Mouse (Mus musculus) left cerebral cortex, postnatal 36 days (tissue): ENCODE measurements around the gene Ppfibp1. TPM values are rescaled to one million over a fixed set of nuclear protein-coding genes. Genes with fewer than 3 reads are reported as not detected.
A peak's percentile ranks its signal among the peaks of the same experiment; 100 is the strongest.

Experiments used
- DNase-seq, 2 experiments: peaks; one replicate each; pipeline ENCODE4 v3.0.0; 2021 to 2022; ENCODE audit warnings: low spot score in 2 of 2, mixed read lengths in 1 of 2
- intact Hi-C: fragments of 180-260 bp; cut with DNase I; formaldehyde crosslinking; loops from one replicate; pipeline ENCODE4 v1.15.1; 2025
- total RNA-seq, 2 experiments: library from RNA; stranded (reverse); gene quantifications; 2 replicates each; pipeline ENCODE4 v1.2.3; 2021

Ppfibp1 gene
- total RNA-seq, 2 experiments from 2014 or later, result 47.8 to 63.8 TPM

DNA sequence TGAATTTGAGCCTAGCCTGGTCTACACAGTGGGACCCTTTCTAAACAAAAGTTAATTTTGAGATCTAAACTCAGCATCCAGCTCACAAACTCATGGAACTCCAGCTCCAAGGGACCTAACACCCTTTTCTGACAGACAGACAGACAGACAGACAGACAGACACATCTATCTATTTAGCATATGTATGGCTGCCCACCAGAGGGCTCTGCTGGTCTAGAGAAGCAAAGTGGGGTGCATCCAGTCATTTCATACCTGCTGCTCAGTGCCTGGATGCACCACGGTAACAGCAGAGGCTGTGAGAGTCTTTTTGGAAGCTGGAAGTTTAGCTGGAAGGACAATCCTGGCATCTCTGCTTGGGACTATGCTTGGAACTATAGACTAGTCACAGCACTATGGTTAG, 125.3 kb downstream of the Ppfibp1 start:
- no peak for DNase-seq
- intact Hi-C loops, result no loop called here

DNA sequence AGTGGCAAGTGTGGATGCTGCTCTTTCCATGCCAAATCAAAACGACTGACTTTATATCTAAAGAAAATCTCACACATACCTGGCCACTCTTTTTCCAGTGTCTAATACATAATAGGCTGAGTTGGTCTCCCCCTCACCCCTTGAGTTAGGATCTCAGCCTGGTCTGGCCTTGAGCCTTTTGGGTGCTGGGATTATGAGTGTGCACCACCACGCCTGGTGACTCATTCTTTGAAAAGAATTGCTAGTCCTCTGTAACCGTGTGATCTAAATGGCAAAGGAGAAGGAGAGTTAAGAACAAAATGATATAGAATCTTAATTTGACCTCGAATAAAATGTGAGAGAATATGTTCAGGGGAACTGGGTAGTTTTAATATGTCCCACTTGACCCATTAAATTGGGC, 129.6 kb downstream of the Ppfibp1 start:
- DNase-seq, result no peak
- intact Hi-C loops, result no loop called here

DNA sequence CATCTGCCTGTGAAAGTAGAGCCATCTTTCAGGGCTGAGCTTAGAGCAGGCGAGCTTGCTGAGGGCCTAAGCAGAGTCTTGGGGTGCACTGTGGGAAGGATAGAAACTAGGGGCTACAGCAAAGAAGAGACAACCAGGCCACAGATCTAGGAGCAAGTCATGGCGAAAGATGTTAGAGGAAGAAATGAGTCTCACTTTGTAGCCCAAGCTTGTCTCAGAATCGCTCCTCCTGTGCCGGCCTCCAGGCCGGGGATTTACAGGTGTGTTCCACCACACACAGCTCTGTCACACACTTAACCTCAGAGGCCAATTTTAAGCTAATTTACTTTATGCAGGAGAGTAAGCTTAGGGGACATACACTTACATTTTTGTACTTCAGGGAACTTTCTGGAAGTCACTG, 130.1 kb downstream of the Ppfibp1 start:
- intact Hi-C loops, result no loop called here

DNA sequence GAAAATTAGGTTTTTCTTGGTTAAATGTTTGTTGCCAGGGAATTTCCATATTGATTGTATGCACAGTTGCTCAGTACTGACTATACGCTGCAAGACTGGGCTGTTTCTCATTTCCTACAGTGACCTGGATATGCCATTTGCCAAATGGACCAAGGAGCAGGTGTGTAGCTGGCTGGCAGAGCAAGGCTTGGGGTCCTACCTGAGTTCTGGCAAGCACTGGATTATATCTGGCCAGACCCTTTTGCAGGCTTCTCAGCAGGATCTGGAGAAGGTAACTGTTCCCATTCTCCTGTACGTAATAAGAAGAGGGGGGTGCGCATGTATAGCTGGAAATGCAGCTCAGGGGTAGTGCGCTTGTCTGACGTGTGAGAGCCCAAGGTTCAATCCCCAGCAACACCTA, 132.9 kb downstream of the Ppfibp1 start:
- DNase-seq, result no peak
- intact Hi-C loops, result no loop called here

More for the DNA sequence above, 130.1 kb downstream of the Ppfibp1 start:
- DNase-seq, result no peak

DNA sequence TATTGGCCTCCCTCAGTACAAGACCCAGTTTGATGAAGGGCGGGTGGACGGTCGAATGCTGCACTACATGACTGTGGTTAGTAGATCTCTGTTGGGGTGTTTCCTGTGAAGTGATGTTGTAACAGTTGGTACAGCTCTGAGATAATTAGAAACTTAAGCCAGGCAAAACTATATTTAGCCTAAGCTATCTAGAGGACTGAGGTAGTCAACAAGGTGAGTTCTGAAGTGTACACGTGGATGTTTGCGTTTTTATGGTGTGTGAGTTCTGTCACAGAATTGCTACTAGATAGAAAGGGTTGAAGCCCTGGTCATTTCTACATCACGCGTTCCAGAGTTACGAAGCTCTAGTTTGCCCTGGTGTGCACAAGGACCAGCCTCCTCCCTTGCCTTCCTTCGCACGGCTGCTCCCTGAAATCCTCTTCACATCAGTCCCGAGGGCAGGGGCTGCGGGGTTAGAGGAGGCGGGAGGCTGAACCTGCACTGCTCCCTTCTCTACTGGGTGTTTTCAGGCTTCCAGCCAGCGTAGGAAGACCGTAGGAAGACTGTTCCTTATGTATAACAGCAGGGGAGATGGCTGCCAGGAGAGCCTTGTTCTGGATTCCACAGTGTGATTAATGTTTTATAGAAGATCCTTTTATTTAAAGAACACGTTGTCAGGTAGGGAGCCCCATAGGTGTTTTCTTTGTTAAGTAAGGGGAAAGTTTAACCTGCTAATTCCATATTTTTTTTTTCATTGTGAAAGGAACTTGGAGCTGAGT, 134.3 kb downstream of the Ppfibp1 start:
- DNase-seq, result no peak
- intact Hi-C loops, result no loop called here

DNA sequence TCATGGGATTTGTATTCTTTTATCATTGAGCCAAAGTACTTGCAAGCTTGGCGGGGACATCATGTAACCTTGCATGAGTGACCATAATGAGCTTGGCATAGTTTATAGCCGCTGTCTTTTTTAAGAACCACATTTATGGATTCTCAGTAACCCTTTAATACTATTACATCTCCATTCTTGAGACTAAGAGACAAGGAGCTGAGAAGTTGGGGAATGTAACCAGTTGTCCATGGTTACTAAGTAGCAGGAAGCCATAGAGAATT, 134.8 kb downstream of the Ppfibp1 start:
- intact Hi-C loops, result no loop called here
- DNase-seq, result no peak

DNA sequence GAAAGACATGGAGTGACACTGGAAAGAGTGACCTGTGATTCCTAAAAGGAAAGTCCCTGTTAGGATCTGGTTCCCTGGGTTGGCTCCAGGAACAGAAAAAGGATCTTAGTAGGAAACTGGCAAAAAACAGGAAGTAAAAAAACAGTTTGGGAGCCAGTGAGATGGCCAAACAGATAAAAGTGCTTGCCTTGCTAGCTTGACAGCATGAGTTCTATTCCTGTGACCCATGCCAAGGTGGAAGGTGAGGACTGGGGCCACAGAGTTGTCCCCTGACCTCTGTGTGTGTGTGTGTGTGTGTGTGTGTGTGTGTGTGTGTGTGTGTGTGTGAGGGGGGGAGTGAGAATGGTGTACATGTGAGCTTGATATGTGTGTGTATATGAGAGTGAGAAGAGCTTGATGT, 135.3 kb downstream of the Ppfibp1 start:
- DNase-seq, result no peak
- intact Hi-C loops, result no loop called here

DNA sequence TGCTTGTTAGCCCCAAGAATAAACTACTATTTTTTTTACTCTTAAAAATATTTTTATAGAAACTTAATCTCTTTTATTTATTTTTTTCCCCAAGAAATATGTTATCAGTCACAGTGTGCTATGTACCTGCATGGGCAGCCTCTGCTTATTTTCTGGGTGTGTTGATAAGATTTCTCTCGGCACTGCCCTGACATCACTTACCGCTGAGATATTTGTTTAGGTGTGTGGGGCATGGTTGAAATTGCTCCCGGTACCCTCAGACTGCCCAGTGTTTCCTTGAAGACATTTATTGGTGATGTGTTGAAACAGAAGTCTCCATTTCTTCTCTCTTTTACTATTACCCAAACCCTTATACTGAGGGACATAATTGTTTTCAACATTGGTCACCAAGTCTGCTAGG, 136.5 kb downstream of the Ppfibp1 start:
- no peak for DNase-seq
- intact Hi-C loops, result no loop called here

DNA sequence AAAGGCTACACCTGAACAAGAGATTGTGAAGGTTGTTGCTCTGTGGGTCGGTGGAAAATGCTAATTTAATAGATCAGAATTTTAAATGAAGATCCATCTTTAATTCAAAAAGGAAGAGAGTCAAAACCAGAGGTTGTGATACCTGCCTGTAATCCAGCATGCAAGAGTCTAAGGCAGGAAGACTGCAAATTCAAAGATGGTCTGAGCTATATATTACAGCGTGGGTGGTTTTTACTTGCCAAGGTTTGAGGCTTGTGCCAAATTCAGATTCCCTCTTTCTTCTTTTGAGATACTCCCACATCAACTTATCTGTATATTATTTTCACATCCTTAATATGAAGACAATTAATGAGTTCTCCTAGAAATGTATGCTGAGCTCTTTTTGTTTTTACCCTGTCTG, 140.1 kb downstream of the Ppfibp1 start:
- DNase-seq, result no peak
- intact Hi-C loops, result no loop called here

DNA sequence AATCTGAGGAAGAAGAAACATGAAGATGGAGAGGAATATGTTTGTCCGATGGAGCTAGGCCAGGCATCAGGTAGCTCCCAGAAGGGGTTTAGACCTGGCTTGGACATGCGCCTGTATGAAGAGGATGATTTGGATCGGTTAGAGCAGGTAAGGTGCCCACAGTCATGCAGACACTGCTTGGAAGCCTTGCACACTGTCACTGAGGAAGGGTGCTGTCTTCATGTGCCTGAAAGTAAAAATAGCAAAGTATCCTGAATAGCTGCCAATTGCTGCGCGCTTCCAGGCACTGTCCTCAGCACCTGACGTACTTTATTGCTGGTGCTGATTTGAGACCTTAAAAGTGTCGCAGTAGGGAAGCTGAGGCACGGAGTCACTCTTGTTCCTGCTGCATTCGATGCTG, 141.3 kb downstream of the Ppfibp1 start:
- no peak for DNase-seq

DNA sequence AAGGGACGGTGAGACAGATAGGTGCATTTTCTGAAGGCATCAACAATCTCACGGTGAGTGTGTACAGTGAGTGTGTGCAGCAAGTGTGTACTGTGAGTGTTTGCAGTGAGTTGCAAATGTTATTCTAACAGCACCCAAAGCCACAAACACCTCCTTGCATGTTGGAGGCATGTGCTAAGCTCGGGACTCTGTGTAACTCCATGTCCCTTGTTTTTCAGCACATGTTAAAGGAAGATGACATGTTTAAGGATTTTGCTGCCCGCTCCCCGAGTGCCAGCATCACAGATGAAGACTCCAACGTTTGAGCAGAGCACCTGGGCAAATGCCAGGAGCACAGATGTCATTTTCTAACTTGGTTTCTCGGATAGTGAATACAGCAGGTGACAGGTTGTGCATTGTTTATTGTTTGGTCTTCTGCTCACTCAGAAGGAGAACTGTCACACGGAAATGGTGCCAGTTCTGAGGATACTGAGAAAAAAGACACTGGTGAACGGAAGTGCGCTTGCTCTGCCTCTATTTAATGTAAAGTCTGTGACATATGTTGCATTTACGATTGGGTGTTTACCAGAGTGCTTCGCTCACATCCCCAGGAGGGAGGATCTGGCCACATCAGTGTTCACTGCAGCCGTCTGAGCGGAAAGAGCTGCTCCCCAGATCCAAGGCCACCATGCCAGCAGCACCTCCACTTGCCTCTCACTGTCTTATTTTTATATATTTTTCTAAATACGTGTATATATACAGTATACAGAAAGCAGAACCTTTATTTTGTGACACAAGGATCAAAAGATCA, 142.0 kb downstream of the Ppfibp1 start:
- no peak for DNase-seq

More for the DNA sequence above, 141.3 kb downstream of the Ppfibp1 start:
- intact Hi-C loops, result no loop called here

DNA sequence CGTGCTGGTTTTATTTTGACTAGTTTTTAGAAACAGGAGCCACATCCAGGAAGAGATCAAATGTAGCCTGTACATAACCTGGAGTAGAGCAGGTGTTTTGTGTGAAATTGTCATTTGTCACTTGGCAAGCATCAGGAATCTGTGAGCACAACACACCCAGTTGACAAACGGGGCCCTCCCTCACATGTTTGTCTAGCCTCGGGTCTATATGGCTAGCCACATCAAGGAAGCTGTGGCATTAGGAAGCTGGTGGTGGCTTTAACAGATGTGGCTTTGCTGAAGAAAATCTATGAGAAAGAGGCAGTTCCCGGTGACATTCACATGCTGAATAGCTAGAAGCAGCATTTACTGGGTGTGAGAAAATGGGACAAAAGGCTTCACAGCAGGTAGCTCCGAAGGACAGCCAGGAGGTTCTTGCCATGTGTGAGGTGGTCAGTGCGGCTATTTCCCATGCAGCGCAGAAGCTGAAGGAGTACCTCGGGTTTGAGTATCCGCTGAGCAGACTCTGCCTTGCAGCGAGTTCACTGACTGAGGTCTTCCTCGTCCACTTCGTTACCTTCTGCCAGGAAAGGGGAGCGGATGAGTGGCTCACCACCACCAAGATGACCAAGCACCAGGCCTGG, 144.1 kb downstream of the Ppfibp1 start, which contains the start of gene Rep15:
TSS of gene Rep15 (plus strand) at position 282 of the 623 bp plus-strand sequence.
- intact Hi-C loops, result no loop called here
- DNase-seq, result no peak

More for the DNA sequence above, 142.0 kb downstream of the Ppfibp1 start:
- intact Hi-C loops, result no loop called here

DNA sequence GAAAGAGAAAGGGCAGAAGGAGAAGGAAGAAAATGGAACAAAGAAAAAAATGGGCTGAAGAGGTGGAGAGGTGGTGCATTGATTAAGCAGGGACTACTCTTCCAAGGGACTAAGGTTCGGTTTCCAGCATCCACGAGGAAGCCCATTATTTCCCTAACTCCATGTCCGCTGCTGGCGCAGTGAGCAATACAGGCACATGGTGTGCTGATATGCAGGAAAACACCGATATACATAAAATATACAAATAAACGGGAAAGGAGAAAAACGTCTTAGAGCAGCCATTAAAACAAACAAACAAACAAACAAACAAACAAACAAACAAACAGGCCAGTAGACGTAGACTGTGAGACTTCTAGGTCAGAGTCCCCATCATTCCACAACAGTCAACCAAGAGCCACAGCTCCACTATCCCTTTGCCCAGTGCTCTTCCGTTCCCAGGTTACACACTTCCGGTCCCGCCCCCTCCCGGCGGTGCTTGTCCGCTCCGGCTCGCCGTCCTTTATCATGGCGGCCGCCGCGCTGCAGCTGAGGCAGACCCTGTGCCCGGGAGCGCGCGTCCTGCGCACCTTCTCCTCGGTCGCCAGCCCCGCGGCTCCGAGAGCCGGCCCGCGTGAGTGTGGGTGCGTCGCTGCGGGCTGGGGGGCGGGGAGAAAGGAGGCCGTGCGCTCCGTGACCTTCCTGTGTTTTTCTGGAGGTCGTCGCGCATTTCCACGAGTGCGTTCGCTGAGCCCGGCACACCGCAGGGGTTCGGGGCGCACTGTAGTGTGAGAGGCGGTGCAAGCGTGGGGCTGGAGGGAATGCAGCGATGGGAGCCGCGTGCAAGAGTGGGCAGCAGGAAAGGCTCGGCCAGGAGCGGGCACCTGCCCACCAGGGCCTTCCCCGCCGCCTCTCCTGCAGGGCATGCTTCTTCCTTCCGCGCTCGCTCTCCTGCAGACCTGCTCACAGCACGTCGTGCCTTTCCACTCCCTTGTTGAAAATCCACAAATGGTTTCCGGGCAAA, 154.3 kb downstream of the Ppfibp1 start, which contains the start of gene Mrps35:
TSS of gene Mrps35 (plus strand) at position 474 of the 1,000 bp plus-strand sequence.
- intact Hi-C loops, result loop anchor here (5.0 kb wide), 1 partner anchor 50 kb away; the partner anchor contains the start of gene Klhl42

DNA sequence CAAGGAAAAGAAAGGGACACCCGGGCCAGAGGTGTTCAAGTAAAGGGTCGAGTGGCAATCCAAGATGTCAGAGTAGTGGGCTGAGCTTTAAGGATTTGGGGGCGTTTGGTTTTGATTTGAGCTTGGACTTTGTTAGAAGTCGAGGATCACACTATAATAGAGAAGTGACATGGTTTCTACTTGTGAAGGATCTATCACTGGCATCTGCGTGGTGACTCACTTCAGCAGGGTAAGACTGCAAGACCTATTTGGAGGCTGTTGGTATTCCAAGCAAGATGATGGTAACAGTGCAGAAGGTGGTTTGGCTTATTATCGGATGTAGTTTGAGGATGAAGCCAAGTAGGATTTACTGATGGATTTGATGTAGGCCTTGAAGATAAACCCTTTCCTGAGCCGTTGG, 155.3 kb downstream of the Ppfibp1 start:
- intact Hi-C loops, result loop anchor here (5.0 kb wide), 1 partner anchor 49 kb away; the partner anchor contains the start of gene Klhl42
- no peak for DNase-seq

More for the DNA sequence above, 154.3 kb downstream of the Ppfibp1 start, which contains the start of gene Mrps35:
- DNase-seq, result peak; percentile 88 to 90

DNA sequence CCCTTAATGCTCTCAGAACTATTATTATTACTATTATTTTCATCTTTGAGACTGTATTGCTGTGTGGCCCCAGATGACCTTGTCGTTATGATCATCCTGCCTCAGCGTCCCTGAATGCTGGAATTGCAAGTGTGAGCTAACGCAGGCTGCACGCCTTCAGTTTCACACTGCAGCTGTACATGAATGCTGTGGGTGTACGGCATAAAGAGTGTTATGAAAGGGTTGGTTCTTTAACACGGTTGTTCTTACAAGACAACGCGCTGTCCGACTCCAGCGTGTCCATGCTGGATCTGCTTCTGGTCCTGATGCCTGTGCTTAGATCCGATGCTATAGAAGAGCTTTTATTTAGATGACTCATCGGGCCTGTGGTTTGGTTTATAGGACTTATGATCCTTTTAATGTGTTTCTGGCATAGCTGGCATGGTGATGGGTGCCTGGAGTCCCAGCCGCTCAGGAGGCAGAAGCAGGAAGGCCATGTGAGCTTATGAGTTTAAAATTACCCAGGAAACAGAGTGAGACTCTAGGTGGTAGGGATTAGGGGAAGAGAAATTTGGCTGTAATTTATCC, 161.0 kb downstream of the Ppfibp1 start:
- intact Hi-C loops, result no loop called here

DNA sequence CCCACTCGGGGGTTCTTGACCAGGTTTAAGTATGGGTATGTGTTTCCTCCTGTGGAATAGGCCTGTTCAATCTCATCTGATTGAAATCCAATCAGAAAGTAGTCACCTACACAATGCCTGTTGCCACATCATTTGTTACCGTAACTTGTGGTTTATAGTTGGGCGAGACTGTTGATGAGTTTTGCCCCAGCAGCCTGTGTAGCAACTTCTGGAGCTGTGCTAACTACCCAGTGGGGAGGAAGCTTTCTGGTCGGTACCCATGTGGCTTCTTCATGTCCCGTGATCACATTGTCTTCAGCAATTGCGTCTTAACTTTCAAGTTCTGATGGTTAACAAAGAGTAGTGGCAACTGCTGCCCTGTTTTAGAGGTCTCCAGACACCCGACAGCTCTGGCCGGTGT, 163.4 kb downstream of the Ppfibp1 start:
- intact Hi-C loops, result no loop called here
- DNase-seq, result no peak

More for the DNA sequence above, 161.0 kb downstream of the Ppfibp1 start:
- no peak for DNase-seq

DNA sequence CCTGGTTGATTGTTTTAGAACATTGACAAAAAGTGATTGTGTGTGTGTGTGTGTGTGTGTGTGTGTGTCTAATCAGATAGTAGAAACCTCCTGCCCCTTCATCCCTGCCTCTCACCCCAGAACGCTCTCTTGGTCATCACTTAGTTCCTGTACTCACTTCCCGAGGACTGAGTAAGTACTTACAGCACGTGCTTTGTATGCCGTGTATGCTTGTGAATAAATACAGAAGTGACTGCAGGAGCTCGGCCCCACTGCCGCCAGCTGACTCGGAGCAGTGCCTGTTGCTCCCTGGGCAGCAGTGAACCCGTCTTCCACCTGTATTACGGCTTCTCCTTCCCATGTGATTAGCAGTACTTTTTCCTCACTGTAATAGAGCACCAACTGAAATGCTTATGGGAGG, 164.2 kb downstream of the Ppfibp1 start:
- intact Hi-C loops, result no loop called here
- DNase-seq, result no peak

DNA sequence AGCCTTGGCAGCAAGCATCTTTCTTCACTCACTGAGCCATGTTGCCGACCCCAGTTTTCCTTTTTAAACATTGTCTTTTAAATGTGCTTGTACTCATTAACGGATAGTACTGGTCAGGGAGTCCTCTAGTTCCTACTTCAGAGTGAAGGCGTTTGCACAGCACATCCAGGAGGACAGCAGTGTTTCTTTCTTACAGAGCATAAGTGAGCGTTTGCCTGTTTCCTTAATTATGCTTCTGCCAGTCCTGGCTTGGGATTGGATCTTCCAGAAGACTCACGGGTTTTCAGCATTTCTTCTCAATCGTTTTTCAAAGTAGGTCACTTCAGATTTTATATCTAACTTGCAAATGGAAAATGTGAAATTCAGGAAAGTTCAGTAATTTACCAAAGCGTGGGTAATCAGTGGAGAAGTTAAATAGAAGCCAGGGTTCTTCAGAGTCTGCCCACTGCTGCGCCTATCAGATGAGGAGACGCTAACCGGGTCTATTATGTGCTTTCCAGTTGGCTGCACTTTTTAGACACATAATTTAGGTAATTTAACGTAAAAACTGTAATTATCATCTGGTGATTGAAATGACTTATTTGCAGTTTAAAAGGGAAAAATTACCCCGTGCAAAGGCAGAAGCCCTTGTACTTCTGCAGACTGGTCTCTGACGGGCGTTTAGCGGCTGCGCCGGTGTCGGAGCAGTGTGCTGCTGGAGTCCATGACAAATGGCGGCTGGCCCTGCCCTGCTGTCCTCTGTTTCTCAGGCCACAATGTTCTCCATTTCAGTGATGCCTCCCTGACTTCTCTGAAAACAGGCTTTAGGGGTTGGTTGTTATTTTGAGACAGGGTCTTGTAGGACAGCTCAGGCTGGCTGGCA, 165.7 kb downstream of the Ppfibp1 start:
- no peak for DNase-seq
- intact Hi-C loops, result no loop called here
